Mouse (Mus musculus): ENCODE results near the gene Trmt1. TPM values are rescaled to one million over a fixed set of nuclear protein-coding genes. Genes with fewer than 3 reads are reported as not detected.
"Not testable (repeated sequence)": the region's sequence is repeated elsewhere in the genome, so short reads cannot be mapped to it uniquely, and the experiment has no call there.

Trmt1 gene
- polyA plus RNA-seq, 1 experiment from 2014 or later, result 82.3 TPM

DNA sequence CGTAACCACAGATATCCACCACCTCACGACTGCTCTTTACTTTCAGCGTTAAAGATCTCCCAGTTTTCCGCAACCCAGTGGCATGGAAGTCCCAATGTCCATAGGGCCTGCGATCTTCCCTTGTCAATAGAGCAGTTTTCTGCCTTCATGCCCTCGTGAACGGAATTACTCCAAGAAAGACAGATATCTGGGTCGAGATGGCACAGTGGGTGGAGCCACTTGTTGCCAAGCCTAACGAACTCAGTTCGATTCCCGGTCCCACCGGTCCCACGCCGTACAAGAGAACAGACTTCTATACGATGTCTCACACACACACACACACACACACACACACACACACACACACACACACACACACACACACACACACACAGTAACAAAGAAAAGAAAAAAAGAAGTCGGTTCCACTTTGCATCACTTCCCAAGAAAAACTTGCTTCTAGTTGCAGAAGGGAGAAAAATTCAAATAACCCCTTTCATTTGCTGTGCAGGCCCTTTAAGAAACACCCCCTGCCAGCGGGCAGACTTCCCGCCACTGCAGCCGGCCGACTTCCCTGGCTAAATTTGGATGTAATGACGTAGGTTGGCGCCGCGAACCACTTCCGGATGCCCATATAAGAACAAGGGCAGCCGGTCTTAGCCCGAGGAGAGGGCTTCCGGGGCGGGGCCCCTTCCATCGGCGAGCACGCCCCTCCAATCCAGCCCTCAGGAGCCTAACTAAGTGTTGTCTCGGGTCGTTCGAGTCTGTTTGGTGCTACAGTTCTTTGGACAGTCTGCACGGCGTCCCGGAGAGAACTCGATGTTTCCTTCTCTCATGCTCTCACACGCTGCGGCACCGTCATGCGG lies 22.4 kb upstream of the Trmt1 start:
- H3K4me1 ChIP-seq (ENCODE audit: control insufficient read depth, insufficient read depth, low read length), result peaks cover 22% of the 10 kb centered on the region; the same call in 1 of the 2 replicates
- ATAC-seq (ENCODE audit: low FRiP score, low TSS enrichment), result peak; percentile 84
- H3K4me2 ChIP-seq (replicated peaks; ENCODE audit: low read depth, low read length), result peak overlapping the region; percentile 83
- H3K36me3 ChIP-seq (ENCODE audit: control insufficient read depth, insufficient read depth, low read length), result peaks cover 4% of the 10 kb centered on the region; the same call in 1 of the 2 replicates
- H3K27ac ChIP-seq (ENCODE audit: low read depth, low read length), result peak overlapping the region; percentile 76
- H3K27me3 ChIP-seq (ENCODE audit: control insufficient read depth, insufficient read depth, low read length), result no peaks in the 10 kb centered on the region
- H3K4me3 ChIP-seq (ENCODE audit: low read length), result peak overlapping the region; percentile 93
- peak overlapping the region; percentile 76; the same call in 1 of the 2 replicates for H3K9ac ChIP-seq (ENCODE audit: low read depth, low read length)
- no peaks in the 10 kb centered on the region for H3K9me3 ChIP-seq (ENCODE audit: control insufficient read depth, low read length)
- WGBS, result 2% methylated on average over 43 of the region's 43 CpGs

DNA sequence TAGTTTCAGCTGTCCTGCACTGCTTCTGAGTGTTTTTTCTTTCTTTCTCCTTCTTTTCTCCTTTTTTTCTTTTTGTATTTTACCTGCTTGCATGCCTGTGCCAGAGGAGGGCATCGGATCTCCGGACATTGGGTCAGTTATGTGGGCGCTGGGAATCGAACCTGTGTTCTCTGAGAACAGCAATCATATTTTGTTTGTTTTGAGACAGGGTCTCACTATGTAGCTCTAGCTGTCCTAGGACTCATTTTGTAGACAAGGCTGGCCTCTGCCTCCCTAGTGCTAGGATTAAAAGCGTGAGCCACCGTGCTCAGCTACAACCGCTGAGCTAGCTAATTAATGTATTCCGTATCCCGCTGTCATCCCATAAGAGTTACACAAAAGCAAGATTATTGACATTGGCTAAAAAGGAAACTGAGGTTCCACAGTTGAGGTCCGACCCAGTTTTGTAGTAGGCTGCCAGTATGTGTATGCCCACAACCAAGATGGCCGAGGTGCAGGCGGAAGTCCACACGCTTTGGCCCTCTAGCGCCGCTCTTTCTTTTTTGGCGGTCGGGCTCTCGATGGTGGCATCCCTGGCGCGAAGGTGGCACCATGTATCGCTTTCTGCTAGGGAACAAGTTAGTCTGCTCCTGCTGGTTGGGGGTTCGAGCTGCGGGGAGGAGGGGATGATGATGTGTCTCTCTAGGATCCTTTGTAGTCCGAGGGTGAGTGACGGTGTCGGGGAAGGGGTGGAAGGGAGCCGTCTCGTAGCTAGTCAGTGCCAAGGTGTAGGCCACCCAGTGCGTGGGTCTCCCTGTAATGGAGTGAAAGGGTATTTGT lies 21.3 kb upstream of the Trmt1 start:
- H3K4me3 ChIP-seq (ENCODE audit: low read length), result peak overlapping the region; percentile 93
- peak overlapping the region; percentile 76 for H3K27ac ChIP-seq (ENCODE audit: low read depth, low read length)
- peak overlapping the region; percentile 76 for H3K9ac ChIP-seq (ENCODE audit: low read depth, low read length)
- peak overlapping the region; percentile 83 for H3K4me2 ChIP-seq (replicated peaks; ENCODE audit: low read depth, low read length)
- peaks cover 6% of the 10 kb centered on the region; the same call in 1 of the 2 replicates for H3K36me3 ChIP-seq (ENCODE audit: control insufficient read depth, insufficient read depth, low read length)
- peaks cover 13% of the 10 kb centered on the region; the same call in 1 of the 2 replicates for H3K4me1 ChIP-seq (ENCODE audit: control insufficient read depth, insufficient read depth, low read length)
- no peaks in the 10 kb centered on the region for H3K27me3 ChIP-seq (ENCODE audit: control insufficient read depth, insufficient read depth, low read length)
- no peaks in the 10 kb centered on the region for H3K9me3 ChIP-seq (ENCODE audit: control insufficient read depth, low read length)
- under 1% methylated on average over 29 of the region's 29 CpGs for WGBS
- peak; percentile 21 for ATAC-seq (ENCODE audit: low FRiP score, low TSS enrichment)

DNA sequence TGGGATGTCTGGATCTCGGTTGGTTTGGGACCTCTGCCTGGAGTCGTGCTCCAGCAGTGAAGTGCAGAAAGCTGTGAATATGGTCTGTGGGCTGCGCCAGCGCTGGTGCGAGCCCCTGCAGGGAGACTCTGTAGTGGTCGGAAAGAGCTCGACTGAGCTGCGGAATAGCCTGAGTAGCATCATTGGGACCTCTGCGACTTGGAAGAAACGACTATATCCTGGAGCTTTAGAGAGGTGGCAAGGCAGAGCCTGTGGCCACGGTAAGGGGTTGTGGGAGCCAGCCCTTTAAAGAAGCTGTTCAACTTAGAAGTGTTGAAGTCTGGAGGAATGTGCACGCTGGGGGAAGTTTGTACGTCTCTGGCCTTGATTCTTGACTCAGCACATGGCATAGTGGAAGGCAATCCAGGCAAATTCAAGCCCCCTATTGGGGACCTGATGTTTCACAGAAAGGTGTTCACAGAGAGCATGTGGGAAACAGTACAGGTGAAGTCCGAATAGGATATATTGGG lies 20.7 kb upstream of the Trmt1 start:
- Histone ChIP-seq H3K4me2 (replicated peaks; ENCODE audit: low read depth, low read length) (peak overlapping the region; percentile 83), H3K36me3 (ENCODE audit: control insufficient read depth, insufficient read depth, low read length) (peaks cover 10% of the 10 kb centered on the region; the same call in 1 of the 2 replicates), H3K27me3 (ENCODE audit: control insufficient read depth, insufficient read depth, low read length) (no peaks in the 10 kb centered on the region), H3K27ac (ENCODE audit: low read depth, low read length) (peak overlapping the region; percentile 76), H3K4me1 (ENCODE audit: control insufficient read depth, insufficient read depth, low read length) (peaks cover 11% of the 10 kb centered on the region; the same call in 1 of the 2 replicates), H3K9me3 (ENCODE audit: control insufficient read depth, low read length) (no peaks in the 10 kb centered on the region), H3K9ac (ENCODE audit: low read depth, low read length) (peak overlapping the region; percentile 76), H3K4me3 (ENCODE audit: low read length) (peak overlapping the region; percentile 93)
- 2% methylated on average over 14 of the region's 14 CpGs for WGBS
- 0 out of 2 replicates have a peak, but pooled peaks have one; percentile 5 for ATAC-seq (ENCODE audit: low FRiP score, low TSS enrichment)

DNA sequence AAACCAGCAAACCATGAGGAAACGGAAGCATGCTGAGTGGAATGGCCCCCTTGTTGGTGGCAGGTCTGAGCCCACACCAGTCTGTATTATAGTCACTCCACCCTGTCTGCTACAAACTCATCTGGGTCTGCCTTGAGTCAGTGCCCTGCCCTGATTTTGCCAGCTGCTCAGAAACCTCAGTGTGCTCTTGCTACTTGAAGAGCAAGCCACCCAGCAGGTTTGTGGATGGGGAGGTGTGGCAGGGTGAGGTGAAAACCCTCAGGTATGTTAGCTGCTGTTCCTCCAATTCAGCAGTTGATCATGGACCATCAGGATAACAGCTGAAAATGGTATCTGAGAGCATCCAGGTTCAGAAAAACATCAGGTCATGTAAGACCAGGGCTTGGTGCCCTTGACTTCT lies 18.0 kb upstream of the Trmt1 start:
- Histone ChIP-seq H3K4me1 (ENCODE audit: control insufficient read depth, insufficient read depth, low read length) (peaks cover 8% of the 10 kb centered on the region; the same call in 1 of the 2 replicates), H3K9ac (ENCODE audit: low read depth, low read length) (no peak overlapping the region), H3K9me3 (ENCODE audit: control insufficient read depth, low read length) (no peaks in the 10 kb centered on the region), H3K27ac (ENCODE audit: low read depth, low read length) (no peak overlapping the region), H3K36me3 (ENCODE audit: control insufficient read depth, insufficient read depth, low read length) (peaks cover 21% of the 10 kb centered on the region), H3K4me3 (ENCODE audit: low read length) (no peak overlapping the region), H3K27me3 (ENCODE audit: control insufficient read depth, insufficient read depth, low read length) (no peaks in the 10 kb centered on the region), H3K4me2 (replicated peaks; ENCODE audit: low read depth, low read length) (no peak overlapping the region)
- no peak for ATAC-seq (ENCODE audit: low FRiP score, low TSS enrichment)
- 74% methylated on average over 1 of the region's 1 CpGs for WGBS

DNA sequence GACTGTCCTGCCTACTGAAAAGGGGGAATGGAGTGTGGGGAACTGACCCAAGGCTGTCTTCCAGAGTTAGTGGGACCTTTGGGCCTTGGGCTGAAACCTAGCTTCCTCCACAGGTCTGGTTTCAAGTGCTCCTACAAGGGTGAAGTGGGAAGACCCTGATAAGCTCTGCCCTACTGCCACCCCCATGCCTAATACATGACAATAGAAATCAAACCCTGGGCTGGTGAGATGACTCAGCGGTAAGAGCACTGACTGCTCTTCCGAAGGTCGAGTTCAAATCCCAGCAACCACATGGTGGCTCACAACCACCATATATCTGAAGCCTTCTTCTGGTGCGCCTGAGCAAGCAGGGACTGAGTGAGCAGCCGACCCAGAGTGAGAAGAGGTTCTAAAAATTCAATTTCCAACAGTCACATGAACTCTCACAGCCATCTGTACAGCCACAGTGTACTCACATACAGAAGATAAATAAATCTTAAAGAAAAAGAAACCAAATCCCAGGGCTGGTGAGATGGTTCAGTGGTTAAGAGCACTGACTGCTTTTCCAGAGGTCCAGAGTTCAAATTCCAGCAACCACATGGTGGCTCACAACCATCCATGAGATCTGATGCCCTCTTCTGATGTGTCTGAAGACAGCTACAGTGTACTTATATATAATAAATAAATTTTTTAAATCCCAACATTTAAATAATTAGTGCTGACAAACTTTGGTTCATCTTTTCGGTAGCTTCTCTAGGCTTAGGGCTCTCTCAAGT lies 17.2 kb upstream of the Trmt1 start:
- H3K36me3 ChIP-seq (ENCODE audit: control insufficient read depth, insufficient read depth, low read length), result peaks cover 28% of the 10 kb centered on the region
- H3K27ac ChIP-seq (ENCODE audit: low read depth, low read length), result no peak overlapping the region
- H3K9me3 ChIP-seq (ENCODE audit: control insufficient read depth, low read length), result no peaks in the 10 kb centered on the region
- 75% methylated on average over 6 of the region's 6 CpGs for WGBS
- no peaks in the 10 kb centered on the region for H3K27me3 ChIP-seq (ENCODE audit: control insufficient read depth, insufficient read depth, low read length)
- H3K4me2 ChIP-seq (replicated peaks; ENCODE audit: low read depth, low read length), result no peak overlapping the region
- H3K4me1 ChIP-seq (ENCODE audit: control insufficient read depth, insufficient read depth, low read length), result 0 out of 2 replicates have a peak, but pooled peaks cover 8% of the 10 kb centered on the region
- H3K4me3 ChIP-seq (ENCODE audit: low read length), result no peak overlapping the region
- no peak for ATAC-seq (ENCODE audit: low FRiP score, low TSS enrichment)
- no peak overlapping the region for H3K9ac ChIP-seq (ENCODE audit: low read depth, low read length)

DNA sequence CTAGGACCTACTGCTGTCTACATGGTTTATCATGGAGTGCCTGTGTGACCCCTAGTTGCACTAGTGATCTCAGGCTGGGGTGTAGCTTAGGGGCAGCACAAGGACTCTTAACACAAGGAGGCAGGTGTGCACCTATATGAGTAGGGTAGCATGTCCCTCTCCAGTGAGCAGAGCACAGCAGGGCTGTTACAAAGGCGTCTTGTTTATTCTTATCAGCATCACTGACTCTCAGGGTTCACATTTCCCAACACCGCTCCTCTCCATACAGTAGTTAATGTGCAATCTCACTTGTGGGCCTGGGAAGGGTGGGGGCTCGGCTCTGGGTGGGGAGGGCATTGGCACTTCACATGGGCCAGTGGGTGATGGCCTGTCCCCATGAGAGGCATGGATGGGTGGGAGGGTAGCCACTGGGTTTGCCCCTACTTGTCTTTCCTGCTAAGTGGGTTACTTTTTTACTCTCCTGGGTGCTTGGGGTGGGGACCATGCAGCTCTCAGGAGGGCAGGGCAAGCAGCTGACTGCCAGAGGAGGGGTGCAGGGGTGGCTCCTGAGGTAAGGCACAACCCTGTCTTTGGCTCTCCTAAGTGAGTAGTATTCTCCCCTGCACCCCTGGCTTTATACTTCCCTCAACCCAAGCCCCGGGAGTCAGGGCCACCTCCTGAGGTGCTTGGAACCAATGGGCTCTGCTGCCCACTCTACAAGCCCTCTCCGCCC lies 15.7 kb upstream of the Trmt1 start:
- H3K4me3 ChIP-seq (ENCODE audit: low read length); H3K4me1 ChIP-seq (ENCODE audit: control insufficient read depth, insufficient read depth, low read length); H3K4me2 ChIP-seq (replicated peaks; ENCODE audit: low read depth, low read length); H3K9me3 ChIP-seq (ENCODE audit: control insufficient read depth, low read length); H3K9ac ChIP-seq (ENCODE audit: low read depth, low read length); H3K27me3 ChIP-seq (ENCODE audit: control insufficient read depth, insufficient read depth, low read length); H3K27ac ChIP-seq (ENCODE audit: low read depth, low read length): not testable (repeated sequence)
- ATAC-seq (ENCODE audit: low FRiP score, low TSS enrichment), result peak; percentile 33; the same call in 1 of the 2 replicates
- WGBS, result 78% methylated on average over 5 of the region's 5 CpGs
- H3K36me3 ChIP-seq (ENCODE audit: control insufficient read depth, insufficient read depth, low read length), result peaks cover 43% of the 10 kb centered on the region

DNA sequence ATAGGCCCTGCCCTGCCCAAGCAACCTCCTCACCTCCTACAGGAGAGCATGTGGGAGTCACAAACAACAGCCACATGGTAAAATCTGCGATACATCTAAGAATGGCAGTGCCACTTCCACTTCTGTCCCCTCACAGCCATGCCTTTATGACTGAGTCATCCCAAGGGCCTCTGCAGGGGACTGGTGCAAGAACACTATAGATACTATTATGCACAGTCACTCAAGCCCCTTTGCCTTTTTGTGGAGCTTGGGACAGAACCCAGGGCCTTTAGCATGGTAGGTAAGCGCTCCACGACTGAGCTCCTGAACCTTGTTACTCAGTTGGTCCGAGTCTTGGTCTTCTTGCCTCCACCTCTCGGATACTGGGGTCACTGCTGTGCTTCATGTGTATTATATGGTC lies 8.8 kb upstream of the Trmt1 start:
- whole genome bisulfite sequencing, result 94% methylated on average over 5 of the region's 5 CpGs
- no peak overlapping the region for H3K9ac ChIP-seq (ENCODE audit: low read depth, low read length)
- no peaks in the 10 kb centered on the region for H3K27me3 ChIP-seq (ENCODE audit: control insufficient read depth, insufficient read depth, low read length)
- H3K27ac ChIP-seq (ENCODE audit: low read depth, low read length), result no peak overlapping the region
- no peaks in the 10 kb centered on the region for H3K9me3 ChIP-seq (ENCODE audit: control insufficient read depth, low read length)
- no peak overlapping the region for H3K4me3 ChIP-seq (ENCODE audit: low read length)
- no peaks in the 10 kb centered on the region for H3K4me1 ChIP-seq (ENCODE audit: control insufficient read depth, insufficient read depth, low read length)
- H3K36me3 ChIP-seq (ENCODE audit: control insufficient read depth, insufficient read depth, low read length), result peaks cover 64% of the 10 kb centered on the region
- ATAC-seq (ENCODE audit: low FRiP score, low TSS enrichment), result no peak
- no peak overlapping the region for H3K4me2 ChIP-seq (replicated peaks; ENCODE audit: low read depth, low read length)

DNA sequence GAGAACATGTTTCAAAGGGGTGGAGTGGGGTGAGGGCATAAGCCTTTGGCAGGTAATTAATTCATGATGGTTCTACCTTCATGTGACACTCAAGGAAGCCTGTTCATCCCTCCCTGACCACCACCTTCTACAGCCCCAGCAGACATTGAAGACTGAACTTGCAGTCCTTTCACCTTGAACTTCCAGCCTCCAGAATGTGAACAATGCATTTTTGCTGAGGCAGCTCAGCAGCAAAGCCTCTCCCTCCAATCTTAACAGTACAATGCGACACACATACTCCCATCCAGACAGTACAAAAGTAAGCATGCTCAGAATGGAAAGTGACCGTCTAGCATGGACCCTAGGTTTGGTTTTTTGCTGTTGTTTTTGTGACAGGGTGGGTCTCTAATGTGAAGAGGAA lies 4.6 kb upstream of the Trmt1 start:
- Histone ChIP-seq H3K4me1 (ENCODE audit: control insufficient read depth, insufficient read depth, low read length) (peaks cover 18% of the 10 kb centered on the region), H3K9me3 (ENCODE audit: control insufficient read depth, low read length) (no peaks in the 10 kb centered on the region), H3K36me3 (ENCODE audit: control insufficient read depth, insufficient read depth, low read length) (peaks cover 39% of the 10 kb centered on the region; the same call in 1 of the 2 replicates), H3K9ac (ENCODE audit: low read depth, low read length) (no peak overlapping the region), H3K27me3 (ENCODE audit: control insufficient read depth, insufficient read depth, low read length) (no peaks in the 10 kb centered on the region), H3K27ac (ENCODE audit: low read depth, low read length) (no peak overlapping the region), H3K4me2 (replicated peaks; ENCODE audit: low read depth, low read length) (no peak overlapping the region), H3K4me3 (ENCODE audit: low read length) (no peak overlapping the region)
- ATAC-seq (ENCODE audit: low FRiP score, low TSS enrichment), result no peak
- 89% methylated on average over 2 of the region's 2 CpGs for WGBS

All from kidney, embryonic 14.5 days (tissue).